Mouse (Mus musculus): ENCODE data around the gene Slc25a47. TPM values are rescaled to one million over a fixed set of nuclear protein-coding genes. Genes with fewer than 3 reads are reported as not detected.
A peak's percentile ranks its signal among the peaks of the same experiment; 100 is the strongest.
"Not testable (repeated sequence)": the region's sequence is repeated elsewhere in the genome, so short reads cannot be mapped to it uniquely, and the experiment has no call there.

The Slc25a47 gene
- total and polyA plus RNA-seq, 3 experiments = 6.5 to 10.5 (median 7.1) TPM

- H3K4me3 ChIP-seq; H3K4me1 ChIP-seq (ENCODE audit: control insufficient read depth, insufficient read depth, low read length); H3K79me2 ChIP-seq (replicated peaks; ENCODE audit: control insufficient read depth, insufficient read depth, low read length); H3K36me3 ChIP-seq (ENCODE audit: control insufficient read depth, insufficient read depth, low read length); DNase-seq; H3K27me3 ChIP-seq (ENCODE audit: control insufficient read depth, insufficient read depth, low read length); H3K9ac ChIP-seq (ENCODE audit: low read depth, low read length); intact Hi-C loops (cut with DNase I); H3K27ac ChIP-seq: not testable (repeated sequence)
- WGBS = 87% methylated on average over 3 of the region's 3 CpGs
- TF ChIP-seq CTCF (IDR thresholded peaks at IDR 0.05) = peak; percentile 25; the same call in 1 of the 2 replicates
These were observed 12.2 kb downstream of the Slc25a47 start for GRCm38 (mm10) chr12:108848033-108848432.

- peak in 1 of 2 experiments; percentile 43 for DNase-seq
- intact Hi-C loops (cut with DNase I) = no loop called here
- Histone ChIP-seq H3K36me3 (ENCODE audit: control insufficient read depth, insufficient read depth, low read length) (no peaks in the 10 kb centered on the region), H3K79me2 (replicated peaks; ENCODE audit: control insufficient read depth, insufficient read depth, low read length) (no peaks in the 10 kb centered on the region), H3K9ac (ENCODE audit: low read depth, low read length) (no peak overlapping the region), H3K27me3 (ENCODE audit: control insufficient read depth, insufficient read depth, low read length) (no peaks in the 10 kb centered on the region), H3K27ac (no peak overlapping the region), H3K4me3 (no peak overlapping the region), H3K4me1 (ENCODE audit: control insufficient read depth, insufficient read depth, low read length) (peaks cover 5% of the 10 kb centered on the region; the same call in 1 of the 2 replicates)
- TF ChIP-seq CTCF (IDR thresholded peaks at IDR 0.05) = no peak
- no peak for TF ChIP-seq EP300 (IDR thresholded peaks at IDR 0.05; ENCODE audit: insufficient read depth, low read depth, low read length)
- TF ChIP-seq POLR2A (IDR thresholded peaks at IDR 0.05; ENCODE audit: insufficient read depth, low read depth, low read length) = no peak
- 53% methylated on average over 4 of the region's 4 CpGs for whole genome bisulfite sequencing
These were observed 13.7 kb downstream of the Slc25a47 start for GRCm38 (mm10) chr12:108849488-108850022.

- Histone ChIP-seq H3K79me2 (replicated peaks; ENCODE audit: control insufficient read depth, insufficient read depth, low read length) (no peaks in the 10 kb centered on the region), H3K27ac (no peak overlapping the region), H3K9ac (ENCODE audit: low read depth, low read length) (no peak overlapping the region), H3K4me3 (no peak overlapping the region), H3K27me3 (ENCODE audit: control insufficient read depth, insufficient read depth, low read length) (no peaks in the 10 kb centered on the region), H3K4me1 (ENCODE audit: control insufficient read depth, insufficient read depth, low read length) (peaks cover 5% of the 10 kb centered on the region; the same call in 1 of the 2 replicates), H3K36me3 (ENCODE audit: control insufficient read depth, insufficient read depth, low read length) (no peaks in the 10 kb centered on the region)
- 49% methylated on average over 8 of the region's 8 CpGs for WGBS
- intact Hi-C loops (cut with DNase I) = no loop called here
- TF ChIP-seq EP300 (IDR thresholded peaks at IDR 0.05; ENCODE audit: insufficient read depth, low read depth, low read length) (no peak), POLR2A (IDR thresholded peaks at IDR 0.05; ENCODE audit: insufficient read depth, low read depth, low read length) (no peak)
- no peak for DNase-seq
These were observed 14.3 kb downstream of the Slc25a47 start for GRCm38 (mm10) chr12:108850129-108850528.

DNA sequence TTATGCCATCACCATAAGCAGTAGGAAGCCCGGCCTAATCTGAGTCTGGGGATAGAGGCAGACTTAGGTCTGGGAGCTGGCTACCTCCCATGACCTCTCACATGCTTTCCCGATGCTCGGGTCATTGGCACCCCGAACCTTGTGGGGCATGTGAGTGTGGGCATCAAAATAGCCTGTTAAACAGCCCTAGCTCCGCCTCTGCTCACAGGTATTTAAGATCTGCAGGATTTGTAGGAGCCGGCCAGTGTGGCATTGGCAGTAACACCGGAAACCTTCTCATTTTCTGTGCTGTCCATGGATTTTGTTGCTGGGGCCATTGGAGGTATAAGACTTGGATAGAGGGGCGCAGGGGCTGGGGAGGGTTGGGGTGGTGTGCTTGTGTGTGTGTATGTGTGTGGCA is 15.0 kb downstream of the Slc25a47 start:
- Histone ChIP-seq H3K79me2 (replicated peaks; ENCODE audit: control insufficient read depth, insufficient read depth, low read length) (no peaks in the 10 kb centered on the region), H3K36me3 (ENCODE audit: control insufficient read depth, insufficient read depth, low read length) (no peaks in the 10 kb centered on the region), H3K4me3 (no peak overlapping the region), H3K9ac (ENCODE audit: low read depth, low read length) (no peak overlapping the region), H3K4me1 (ENCODE audit: control insufficient read depth, insufficient read depth, low read length) (peaks cover 5% of the 10 kb centered on the region; the same call in 1 of the 2 replicates), H3K27me3 (ENCODE audit: control insufficient read depth, insufficient read depth, low read length) (no peaks in the 10 kb centered on the region), H3K27ac (no peak overlapping the region)
- intact Hi-C loops (cut with DNase I) = no loop called here
- no peak for DNase-seq
- TF ChIP-seq EP300 (IDR thresholded peaks at IDR 0.05; ENCODE audit: insufficient read depth, low read depth, low read length) (no peak), CTCF (IDR thresholded peaks at IDR 0.05) (no peak), POLR2A (IDR thresholded peaks at IDR 0.05; ENCODE audit: insufficient read depth, low read depth, low read length) (no peak)
- 87% methylated on average over 8 of the region's 8 CpGs for WGBS

- intact Hi-C loops (cut with DNase I) = no loop called here
- no peaks in the 10 kb centered on the region for H3K27me3 ChIP-seq (ENCODE audit: control insufficient read depth, insufficient read depth, low read length)
- H3K4me1 ChIP-seq (ENCODE audit: control insufficient read depth, insufficient read depth, low read length) = peaks cover 5% of the 10 kb centered on the region; the same call in 1 of the 2 replicates
- no peak overlapping the region for H3K4me3 ChIP-seq
- no peak overlapping the region for H3K27ac ChIP-seq
- no peak for DNase-seq
- WGBS = 92% methylated on average over 8 of the region's 8 CpGs
- TF ChIP-seq EP300 (IDR thresholded peaks at IDR 0.05; ENCODE audit: insufficient read depth, low read depth, low read length) (no peak), CTCF (IDR thresholded peaks at IDR 0.05) (no peak), POLR2A (IDR thresholded peaks at IDR 0.05; ENCODE audit: insufficient read depth, low read depth, low read length) (no peak)
- H3K9ac ChIP-seq (ENCODE audit: low read depth, low read length) = no peak overlapping the region
- no peaks in the 10 kb centered on the region for H3K36me3 ChIP-seq (ENCODE audit: control insufficient read depth, insufficient read depth, low read length)
- H3K79me2 ChIP-seq (replicated peaks; ENCODE audit: control insufficient read depth, insufficient read depth, low read length) = no peaks in the 10 kb centered on the region
These were observed 17.0 kb downstream of the Slc25a47 start for GRCm38 (mm10) chr12:108852822-108853221.

GRCm38 (mm10) chr12:108855081-108855480 is 19.2 kb downstream of the Slc25a47 start:
- TF ChIP-seq POLR2A (IDR thresholded peaks at IDR 0.05; ENCODE audit: insufficient read depth, low read depth, low read length) (no peak), EP300 (IDR thresholded peaks at IDR 0.05; ENCODE audit: insufficient read depth, low read depth, low read length) (no peak), CTCF (IDR thresholded peaks at IDR 0.05) (no peak)
- Histone ChIP-seq H3K27me3 (ENCODE audit: control insufficient read depth, insufficient read depth, low read length) (no peaks in the 10 kb centered on the region), H3K9ac (ENCODE audit: low read depth, low read length) (no peak overlapping the region), H3K36me3 (ENCODE audit: control insufficient read depth, insufficient read depth, low read length) (no peaks in the 10 kb centered on the region), H3K79me2 (replicated peaks; ENCODE audit: control insufficient read depth, insufficient read depth, low read length) (no peaks in the 10 kb centered on the region), H3K4me1 (ENCODE audit: control insufficient read depth, insufficient read depth, low read length) (peaks cover 2% of the 10 kb centered on the region; the same call in 1 of the 2 replicates), H3K27ac (no peak overlapping the region), H3K4me3 (no peak overlapping the region)
- WGBS = 87% methylated on average over 10 of the region's 10 CpGs
- no peak for DNase-seq
- intact Hi-C loops (cut with DNase I) = no loop called here

Data from heart, adult 2 months (tissue).